Mouse (Mus musculus): ENCODE results near the gene Nutf2-ps1. TPM values are rescaled to one million over a fixed set of nuclear protein-coding genes. Genes with fewer than 3 reads are reported as not detected.

Gene Nutf2-ps1
- polyA plus RNA-seq, 1 experiment from 2014 or later: 171 TPM

DNA sequence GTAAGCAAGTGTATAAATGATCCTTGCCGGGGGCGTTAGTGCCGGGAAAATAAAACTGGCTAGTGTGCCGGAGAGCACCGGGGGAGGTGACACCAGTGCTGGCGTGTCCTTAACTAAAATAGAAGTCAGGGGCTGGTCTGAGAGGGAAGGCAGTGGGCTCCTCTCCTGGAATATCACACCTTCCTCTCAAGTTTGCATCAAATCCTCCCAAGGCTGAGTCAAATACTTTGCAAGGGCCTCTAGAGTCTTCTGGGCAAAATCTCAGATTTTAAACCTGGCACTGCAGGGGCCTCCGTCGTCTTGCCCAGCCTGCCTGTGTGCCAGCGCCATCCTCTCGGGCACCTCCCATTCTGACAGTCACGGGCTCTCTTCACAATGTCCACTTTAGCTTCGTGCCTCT lies 37.9 kb downstream of the Nutf2-ps1 start:
- H3K27me3 ChIP-seq: no peaks in the 10 kb centered on the region
- H3K27ac ChIP-seq (replicated peaks): no peak overlapping the region
- H3K4me2 ChIP-seq: no peak overlapping the region
- no peaks in the 10 kb centered on the region for H3K9me3 ChIP-seq (replicated peaks)
- no peak overlapping the region for H3K9ac ChIP-seq
- peaks cover 24% of the 10 kb centered on the region for H3K4me1 ChIP-seq (replicated peaks)
- no peaks in the 10 kb centered on the region for H3K36me3 ChIP-seq (replicated peaks)
- WGBS (ENCODE audit: insufficient replicate concordance): 69% methylated on average over 12 of the region's 12 CpGs
- H3K4me3 ChIP-seq (replicated peaks): no peak overlapping the region
- no peak for ATAC-seq (ENCODE audit: insufficient read depth)

DNA sequence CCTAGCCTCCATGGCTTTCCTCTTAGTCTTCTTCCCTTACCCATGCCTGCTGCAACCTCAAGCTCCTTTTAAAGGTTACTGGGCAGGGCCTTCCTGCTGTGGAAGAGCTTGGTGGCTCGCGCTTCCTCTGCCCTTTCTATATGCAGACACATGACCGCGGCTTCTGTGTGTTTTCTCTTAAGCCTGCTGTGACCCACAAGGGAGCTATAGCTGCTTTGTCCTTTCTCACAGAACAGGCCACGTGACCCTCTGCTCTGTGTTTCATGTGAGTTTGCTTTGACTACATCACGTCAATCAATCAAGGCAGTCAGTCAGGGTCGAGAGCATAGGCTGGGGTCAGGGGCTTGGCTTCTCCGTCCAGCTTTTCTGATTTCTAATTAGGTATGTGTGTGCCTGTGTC lies 41.3 kb downstream of the Nutf2-ps1 start:
- H3K9ac ChIP-seq: no peak overlapping the region
- no peak for ATAC-seq (ENCODE audit: insufficient read depth)

DNA sequence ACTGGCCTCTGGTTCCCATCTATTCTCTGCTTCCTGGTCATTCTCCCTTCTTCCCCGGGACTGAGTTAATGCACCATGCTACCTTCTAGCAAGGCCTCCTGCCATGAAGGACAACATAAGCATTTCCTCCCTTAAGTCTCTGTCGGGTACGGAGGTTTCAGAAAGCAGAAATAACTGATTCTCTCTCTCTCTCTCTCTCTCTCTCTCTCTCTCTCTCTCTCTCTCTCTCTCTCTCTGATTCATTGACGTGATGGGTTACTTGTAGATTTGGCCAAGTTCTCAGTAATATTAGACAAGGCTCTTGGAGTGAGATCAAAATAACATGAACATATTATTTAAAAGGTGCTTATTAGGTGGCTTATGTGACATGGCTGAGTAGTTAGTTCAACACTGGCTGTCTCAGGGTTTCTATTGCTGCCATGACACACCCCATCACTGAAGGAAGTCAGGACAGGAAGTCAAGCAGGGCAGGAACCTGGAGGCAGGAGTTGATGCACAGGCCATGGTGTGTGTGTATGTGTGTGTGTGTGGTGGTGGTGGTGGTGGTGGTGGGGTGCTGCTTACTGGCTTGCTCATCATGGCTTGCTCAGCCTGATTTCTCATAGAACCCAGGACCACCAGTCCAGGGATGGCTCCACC lies 43.8 kb downstream of the Nutf2-ps1 start:
- Histone ChIP-seq H3K27ac (replicated peaks) (no peak overlapping the region), H3K27me3 (no peaks in the 10 kb centered on the region), H3K4me3 (replicated peaks) (no peak overlapping the region), H3K4me1 (replicated peaks) (no peaks in the 10 kb centered on the region), H3K4me2 (no peak overlapping the region), H3K36me3 (replicated peaks) (0 out of 2 replicates have a peak, but pooled peaks cover 3% of the 10 kb centered on the region), H3K9me3 (replicated peaks) (no peaks in the 10 kb centered on the region), H3K9ac (no peak overlapping the region)
- 33% methylated on average over 4 of the region's 4 CpGs for WGBS (ENCODE audit: insufficient replicate concordance)
- ATAC-seq (ENCODE audit: insufficient read depth): no peak

More for the DNA sequence above, 41.3 kb downstream of the Nutf2-ps1 start:
- 0 out of 2 replicates have a peak, but pooled peaks cover under 1% of the 10 kb centered on the region for H3K4me1 ChIP-seq (replicated peaks)
- H3K27ac ChIP-seq (replicated peaks): no peak overlapping the region
- no peaks in the 10 kb centered on the region for H3K36me3 ChIP-seq (replicated peaks)
- no peak overlapping the region for H3K4me3 ChIP-seq (replicated peaks)
- H3K4me2 ChIP-seq: no peak overlapping the region
- no peaks in the 10 kb centered on the region for H3K9me3 ChIP-seq (replicated peaks)
- no peaks in the 10 kb centered on the region for H3K27me3 ChIP-seq
- WGBS (ENCODE audit: insufficient replicate concordance): 37% methylated on average over 8 of the region's 8 CpGs

DNA sequence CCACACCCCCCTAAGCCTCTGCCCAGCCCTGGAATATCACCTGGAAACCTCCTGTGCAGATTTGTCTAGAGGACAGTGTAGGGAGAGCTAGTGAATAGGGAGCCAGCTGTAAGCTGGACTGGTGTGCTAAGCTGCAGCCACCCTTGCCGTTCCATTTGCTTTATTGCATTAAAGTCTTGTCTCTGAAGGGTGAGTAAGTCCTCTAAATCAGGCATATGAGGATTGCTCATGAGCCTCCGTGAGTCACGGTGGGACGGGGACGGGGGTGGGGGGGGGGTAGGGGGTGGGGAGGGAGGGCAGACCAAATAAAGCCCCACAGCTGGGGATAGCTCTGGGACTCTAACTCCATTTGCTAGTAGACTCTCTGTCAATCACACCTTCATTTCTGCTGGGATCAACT lies 45.3 kb downstream of the Nutf2-ps1 start:
- no peak for ATAC-seq (ENCODE audit: insufficient read depth)
- 48% methylated on average over 5 of the region's 5 CpGs for WGBS (ENCODE audit: insufficient replicate concordance)

DNA sequence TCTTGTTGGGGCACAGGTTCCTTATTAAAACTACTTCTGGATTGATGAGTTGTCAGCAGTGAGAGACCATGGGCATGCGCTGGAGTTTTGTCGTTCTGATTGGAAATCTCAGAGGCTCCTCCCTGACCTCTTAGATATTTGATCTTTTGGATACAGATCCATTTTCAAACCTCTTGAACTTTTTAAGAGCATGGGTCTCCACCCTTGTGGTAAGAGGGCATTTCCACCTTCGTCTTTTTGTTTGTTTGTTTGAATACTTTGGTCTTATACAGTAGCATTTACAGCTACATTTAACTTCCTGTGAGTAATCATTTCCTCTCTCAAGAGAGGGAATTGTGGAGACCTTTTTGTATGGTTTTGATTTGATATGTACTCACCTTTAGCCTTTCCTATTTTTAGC lies 49.6 kb downstream of the Nutf2-ps1 start:
- Histone ChIP-seq H3K9ac (no peak overlapping the region), H3K4me1 (replicated peaks) (0 out of 2 replicates have a peak, but pooled peaks cover 5% of the 10 kb centered on the region), H3K4me3 (replicated peaks) (no peak overlapping the region), H3K27ac (replicated peaks) (no peak overlapping the region), H3K36me3 (replicated peaks) (peaks cover 6% of the 10 kb centered on the region; the same call in 1 of the 2 replicates), H3K4me2 (no peak overlapping the region), H3K9me3 (replicated peaks) (no peaks in the 10 kb centered on the region), H3K27me3 (no peaks in the 10 kb centered on the region)
- ATAC-seq (ENCODE audit: insufficient read depth): no peak
- WGBS (ENCODE audit: insufficient replicate concordance): 70% methylated on average over 3 of the region's 3 CpGs

More for the DNA sequence above, 45.3 kb downstream of the Nutf2-ps1 start:
- Histone ChIP-seq H3K27ac (replicated peaks) (no peak overlapping the region), H3K9me3 (replicated peaks) (no peaks in the 10 kb centered on the region), H3K4me1 (replicated peaks) (no peaks in the 10 kb centered on the region), H3K36me3 (replicated peaks) (0 out of 2 replicates have a peak, but pooled peaks cover 3% of the 10 kb centered on the region), H3K9ac (no peak overlapping the region), H3K4me2 (no peak overlapping the region), H3K4me3 (replicated peaks) (no peak overlapping the region), H3K27me3 (no peaks in the 10 kb centered on the region)

DNA sequence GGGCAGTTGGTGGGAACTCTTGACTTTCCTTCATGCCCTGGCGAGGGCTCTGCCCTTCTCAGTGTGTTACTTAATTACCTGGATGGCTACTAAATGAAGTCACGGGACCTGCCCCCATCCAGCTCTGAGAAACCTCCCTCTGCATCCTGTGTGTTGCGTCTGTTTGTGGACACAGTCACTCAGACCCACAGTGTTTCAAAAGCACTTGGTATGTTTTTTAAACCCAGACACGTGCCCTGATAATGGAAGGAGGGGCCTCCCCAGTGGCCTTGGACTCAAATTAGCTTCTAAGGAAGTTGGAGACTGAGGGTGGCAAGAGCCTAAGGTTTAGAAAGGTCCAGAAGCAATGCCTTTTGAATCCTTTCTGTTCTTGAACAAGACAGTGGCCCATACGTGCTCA lies 50.1 kb downstream of the Nutf2-ps1 start:
- ATAC-seq (ENCODE audit: insufficient read depth): no peak
- H3K4me2 ChIP-seq: no peak overlapping the region
- H3K4me3 ChIP-seq (replicated peaks): no peak overlapping the region
- H3K36me3 ChIP-seq (replicated peaks): peaks cover 6% of the 10 kb centered on the region; the same call in 1 of the 2 replicates
- no peaks in the 10 kb centered on the region for H3K9me3 ChIP-seq (replicated peaks)
- no peak overlapping the region for H3K27ac ChIP-seq (replicated peaks)
- H3K9ac ChIP-seq: no peak overlapping the region
- no peaks in the 10 kb centered on the region for H3K27me3 ChIP-seq
- 0 out of 2 replicates have a peak, but pooled peaks cover 7% of the 10 kb centered on the region for H3K4me1 ChIP-seq (replicated peaks)
- 47% methylated on average over 5 of the region's 5 CpGs for WGBS (ENCODE audit: insufficient replicate concordance)

Other genes starting within 250 kb of the Nutf2-ps1 start
- not detected in 2 replicates for gene Gm10197, start 217.3 kb downstream of the Nutf2-ps1 start, polyA plus RNA-seq (2015; fragmentation: Nextera tagmentation; extraction: Ambion mirVana)
- 15.7 and 16.8 TPM in 2 replicates for gene Smndc1, start 198.5 kb downstream of the Nutf2-ps1 start, polyA plus RNA-seq (2015; fragmentation: Nextera tagmentation; extraction: Ambion mirVana)
- 2.0 and 2.4 TPM in 2 replicates for gene Dusp5, start 60.0 kb downstream of the Nutf2-ps1 start, polyA plus RNA-seq (2015; fragmentation: Nextera tagmentation; extraction: Ambion mirVana)
- gene Smc3, start 11.3 kb upstream of the Nutf2-ps1 start, polyA plus RNA-seq (2015; fragmentation: Nextera tagmentation; extraction: Ambion mirVana): 28.7 and 31.0 TPM in 2 replicates
- 0.12 and 0.15 TPM in 2 replicates for gene Rbm20, start 88.2 kb upstream of the Nutf2-ps1 start, polyA plus RNA-seq (2015; fragmentation: Nextera tagmentation; extraction: Ambion mirVana)

Data from liver, embryonic 15.5 days (tissue).